Mouse (Mus musculus) gastrocnemius, postnatal 25 days (tissue): ENCODE measurements around the gene Dap. TPM values are rescaled to one million over a fixed set of nuclear protein-coding genes. Genes with fewer than 3 reads are reported as not detected.

Experiments
- DNase-seq: peaks from one replicate; pipeline ENCODE4 v3.0.0; 2022
- total RNA-seq, 2 experiments: library from RNA; stranded (reverse); gene quantifications; 1 replicate in 1 of 2; 2 replicates in 1 of 2; pipeline ENCODE4 v1.2.3; 2021

Gene Dap
- total RNA-seq, 2 experiments from 2014 or later = 11.1 to 18.9 TPM

DNA sequence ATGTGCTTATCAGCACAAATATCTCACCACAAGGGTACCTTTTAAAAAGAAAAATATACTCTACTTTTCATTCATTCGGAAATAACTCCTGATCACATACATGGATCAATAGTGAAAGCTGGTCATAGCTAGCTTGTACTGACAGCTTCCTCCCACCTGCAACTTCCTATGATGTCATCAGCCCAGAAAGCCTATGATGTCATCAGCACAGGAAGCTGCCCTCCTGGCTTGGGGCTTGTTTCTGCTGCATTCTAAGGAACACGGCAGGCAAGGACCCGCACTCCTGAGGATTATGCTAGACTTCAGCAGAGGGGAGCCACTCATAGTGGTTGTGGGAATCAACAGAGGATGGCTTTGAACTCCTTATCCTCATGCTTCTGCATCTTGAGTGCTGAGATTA lies 80.2 kb downstream of the Dap start:
- DNase-seq = no peak

DNA sequence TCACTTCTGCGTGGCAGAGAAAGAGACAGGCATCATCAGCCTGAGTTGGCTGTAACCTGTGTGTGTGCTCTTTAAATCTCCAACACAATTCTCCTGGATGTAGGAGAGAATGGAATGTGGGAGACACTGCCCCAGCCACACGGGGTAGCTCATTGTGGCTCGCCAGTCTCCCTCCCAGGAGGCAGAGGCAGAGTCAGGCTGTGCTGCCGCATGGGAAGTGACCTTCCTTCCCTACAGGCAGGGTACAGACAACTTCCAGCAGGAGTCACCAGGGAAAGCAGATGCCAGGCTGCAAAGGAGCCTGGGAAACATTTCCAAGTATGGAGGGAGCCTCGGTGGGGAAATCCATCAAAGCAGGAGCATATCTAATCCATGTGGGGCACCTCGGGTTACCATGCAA lies 81.1 kb downstream of the Dap start:
- DNase-seq = no peak

DNA sequence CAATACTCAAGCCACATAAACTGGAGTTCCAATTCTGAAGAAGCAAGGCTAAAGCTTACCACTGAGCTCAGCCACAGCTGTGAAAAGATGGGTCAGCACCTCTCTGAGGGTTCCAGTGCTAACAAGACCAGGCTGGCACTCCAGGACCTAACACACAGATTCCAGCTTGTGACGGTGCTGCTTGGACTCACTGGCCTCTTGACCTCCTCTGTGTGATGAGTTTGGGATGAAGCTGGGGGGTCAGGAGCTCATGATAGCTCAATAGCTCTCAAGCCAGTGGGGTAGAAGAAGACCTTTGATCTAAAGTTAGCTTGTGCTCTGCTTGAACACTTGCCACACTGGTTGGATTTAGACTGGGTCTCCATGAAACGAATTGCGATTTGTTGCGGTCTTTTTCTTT lies 82.6 kb downstream of the Dap start:
- no peak for DNase-seq

DNA sequence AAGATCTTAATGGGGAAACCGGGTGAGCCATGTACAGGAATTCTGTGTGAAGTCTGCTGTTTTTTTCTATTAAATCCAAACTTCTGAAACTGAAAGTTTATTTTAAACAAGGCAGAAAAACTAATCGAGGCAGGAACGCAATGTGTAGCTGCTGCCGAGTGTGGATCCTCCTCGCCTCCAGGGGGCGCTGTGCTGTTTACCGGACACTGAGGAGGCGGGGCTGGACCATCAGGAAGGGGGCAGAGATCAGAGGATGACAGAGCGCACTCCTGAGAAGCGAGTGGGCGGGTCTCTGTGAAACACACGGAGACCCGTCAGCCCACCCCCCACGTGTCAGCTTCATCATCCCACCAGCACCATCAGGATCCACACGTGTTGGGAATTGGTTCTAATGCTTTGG lies 85.4 kb downstream of the Dap start:
- DNase-seq = no peak

DNA sequence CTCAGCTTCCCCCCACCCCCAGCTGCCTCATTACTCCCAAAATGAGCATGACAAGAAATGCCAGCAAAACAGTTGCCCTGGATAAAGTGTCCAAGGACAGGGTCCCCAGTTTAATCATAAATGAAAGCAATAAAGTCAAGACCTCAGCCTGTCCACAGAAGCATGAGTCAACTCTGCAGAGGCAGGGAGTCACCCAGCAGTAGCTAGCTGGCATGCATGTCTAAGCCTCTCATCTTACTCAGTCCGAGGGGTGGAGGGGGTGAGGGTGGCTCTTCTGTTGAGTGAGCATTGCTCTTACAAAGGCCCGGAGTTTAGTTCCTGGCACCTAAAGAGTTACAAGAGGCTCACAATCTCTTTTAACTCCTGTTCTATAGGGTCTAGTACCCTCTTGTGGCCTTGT lies 87.9 kb downstream of the Dap start:
- no peak for DNase-seq

DNA sequence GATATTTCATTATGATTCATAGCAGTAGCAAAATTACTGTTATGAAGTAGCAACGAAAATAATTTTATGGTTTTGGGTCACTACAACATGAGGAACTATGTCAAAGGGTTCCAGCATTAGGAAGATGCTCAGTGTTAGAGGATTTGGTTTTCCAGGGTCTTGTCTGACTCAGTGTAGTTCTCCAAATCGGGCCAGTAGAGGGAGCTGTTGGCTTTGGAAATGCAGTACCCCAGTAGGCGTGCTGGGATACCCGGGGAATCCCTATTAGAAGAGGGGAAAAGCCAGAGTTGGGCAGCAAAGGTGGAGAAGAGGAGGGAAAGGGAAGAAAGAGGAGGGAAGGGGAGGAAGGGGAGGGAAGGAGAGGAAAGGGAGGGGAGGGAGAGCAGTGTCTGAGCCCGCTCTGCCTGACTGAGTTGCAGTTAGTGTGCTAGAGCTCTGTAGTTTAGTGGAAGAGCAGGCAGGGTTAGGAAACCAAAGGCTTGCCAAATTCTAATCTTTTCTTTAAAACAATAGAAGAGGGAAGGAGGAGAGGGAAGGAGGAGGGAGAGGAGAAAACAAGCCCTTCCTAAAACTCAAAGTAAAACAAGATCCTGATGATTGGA lies 91.6 kb downstream of the Dap start:
- DNase-seq = peak; percentile 40

DNA sequence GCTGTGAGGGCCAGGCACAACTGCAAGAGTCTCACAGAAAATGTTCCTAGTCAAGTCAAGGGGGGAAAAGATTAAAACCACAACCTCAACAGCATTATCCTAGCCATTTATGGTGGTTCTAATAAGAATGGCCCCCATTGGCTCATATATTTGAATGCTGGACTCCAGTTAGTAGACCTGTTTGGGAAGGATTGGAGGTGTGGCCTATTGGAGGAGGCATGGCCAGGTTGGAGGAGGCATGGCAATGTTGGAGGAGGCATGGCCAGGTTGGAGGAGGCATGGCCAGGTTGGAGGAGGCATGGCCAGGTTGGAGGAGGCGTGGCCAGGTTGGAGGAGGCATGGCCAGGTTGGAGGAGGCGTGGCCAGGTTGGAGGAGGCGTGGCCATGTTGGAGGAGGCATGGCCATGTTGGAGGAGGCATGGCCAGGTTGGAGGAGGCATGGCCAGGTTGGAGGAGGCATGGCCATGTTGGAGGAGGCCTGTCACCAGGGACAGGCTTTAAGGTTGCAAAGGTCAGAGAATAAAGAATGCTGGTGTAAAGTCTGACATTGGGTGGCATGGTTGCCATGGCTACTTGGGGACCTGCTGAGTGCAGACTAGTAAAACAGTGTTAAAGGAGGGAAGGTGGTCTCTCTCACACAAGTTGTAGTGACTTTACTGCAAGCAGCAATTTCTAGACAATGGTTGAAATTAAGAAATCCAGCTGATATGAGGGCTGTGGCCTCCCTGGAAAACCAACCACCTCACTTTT lies 93.1 kb downstream of the Dap start:
- DNase-seq = no peak

DNA sequence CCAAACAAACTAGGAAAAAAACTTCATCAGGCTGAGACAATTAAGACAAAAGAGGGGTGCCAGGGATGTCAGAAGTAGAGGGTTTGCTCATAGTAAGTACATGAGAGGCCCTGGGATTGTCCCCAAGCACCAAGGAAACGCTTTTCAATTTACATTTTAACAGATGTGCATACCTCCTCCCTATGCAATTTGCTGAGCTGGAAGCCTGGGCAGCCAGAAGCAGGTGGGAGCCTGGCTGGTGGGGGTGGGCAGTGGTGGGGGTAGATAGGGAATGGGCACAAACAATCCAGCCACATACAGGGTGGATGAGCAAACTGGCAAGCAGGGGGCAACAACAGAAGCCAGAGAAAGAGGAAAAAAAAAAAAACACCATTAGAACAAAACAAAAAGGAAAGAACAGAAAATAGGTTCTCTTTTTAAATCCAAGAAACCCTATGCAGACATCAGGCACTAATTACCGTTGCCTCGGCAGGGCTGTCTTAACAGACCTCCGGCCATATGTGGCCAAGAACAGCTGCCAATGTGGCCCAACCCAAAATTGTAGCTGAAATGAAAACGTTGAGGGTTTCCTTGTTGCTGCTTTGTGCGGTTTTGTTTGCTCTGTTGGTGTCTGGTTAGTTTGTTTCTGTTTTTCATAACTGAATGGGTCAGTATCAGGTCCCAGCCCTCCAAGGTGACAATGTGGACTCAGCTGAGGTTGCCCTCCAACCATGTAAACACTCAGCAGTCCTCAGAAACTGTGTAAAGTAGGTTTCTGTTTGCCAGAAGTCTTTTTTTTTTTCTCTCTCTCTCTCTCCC lies 94.2 kb downstream of the Dap start:
- no peak for DNase-seq

DNA sequence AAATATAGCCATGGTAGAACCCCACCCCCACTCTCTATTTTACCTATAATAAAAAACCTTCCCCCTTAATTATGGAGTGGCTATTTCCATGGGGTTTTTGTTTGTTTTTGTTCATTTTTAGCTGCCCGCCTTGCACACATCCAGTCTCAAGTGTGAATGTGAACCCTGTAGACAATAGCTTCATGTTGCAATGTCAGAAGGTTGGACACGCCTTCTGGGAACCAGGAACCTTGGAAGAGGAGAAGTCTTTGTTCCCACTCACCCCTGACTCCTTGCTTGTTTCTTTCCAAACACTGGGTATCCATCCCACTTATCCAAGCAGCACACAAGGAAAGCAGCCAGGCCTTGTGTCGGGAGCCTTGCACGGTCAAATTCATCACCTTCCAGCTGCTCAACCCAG lies 94.9 kb downstream of the Dap start:
- DNase-seq = no peak

DNA sequence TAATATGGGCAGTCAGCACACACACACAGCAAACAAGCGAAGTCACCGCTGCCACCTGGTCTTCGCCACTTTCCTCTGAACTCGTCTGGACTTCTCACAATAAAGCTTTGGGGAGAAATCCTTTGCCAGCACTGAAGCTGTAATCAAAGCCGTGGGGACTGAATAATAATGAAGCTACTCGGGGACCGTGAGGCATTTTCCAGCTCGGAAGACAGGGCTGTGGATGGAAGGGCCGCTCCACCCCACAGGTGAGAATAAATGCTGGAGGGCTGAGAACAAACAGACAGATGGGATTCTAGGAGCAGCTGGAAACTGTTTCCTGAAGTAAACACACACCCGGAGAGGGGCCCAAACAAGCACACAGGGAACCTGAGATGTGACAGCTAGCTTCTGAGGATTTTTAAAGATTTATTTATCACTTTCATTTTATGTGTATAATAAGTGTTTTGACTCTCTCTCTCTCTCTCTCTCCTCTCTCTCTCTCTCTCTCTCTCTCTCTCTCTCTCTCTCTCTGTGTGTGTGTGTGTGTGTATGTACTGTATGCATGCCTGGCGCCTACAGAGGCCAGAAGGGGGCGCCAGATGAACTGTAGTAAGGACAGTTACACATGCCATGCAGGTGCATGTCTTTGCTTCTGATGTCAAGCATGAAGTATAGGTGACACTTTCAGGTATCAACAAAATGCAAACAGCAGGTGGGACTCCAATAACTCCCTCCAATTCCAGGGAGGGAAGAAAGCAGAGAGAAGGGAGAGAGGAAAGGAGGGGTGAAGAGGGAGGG lies 96.7 kb downstream of the Dap start:
- no peak for DNase-seq

DNA sequence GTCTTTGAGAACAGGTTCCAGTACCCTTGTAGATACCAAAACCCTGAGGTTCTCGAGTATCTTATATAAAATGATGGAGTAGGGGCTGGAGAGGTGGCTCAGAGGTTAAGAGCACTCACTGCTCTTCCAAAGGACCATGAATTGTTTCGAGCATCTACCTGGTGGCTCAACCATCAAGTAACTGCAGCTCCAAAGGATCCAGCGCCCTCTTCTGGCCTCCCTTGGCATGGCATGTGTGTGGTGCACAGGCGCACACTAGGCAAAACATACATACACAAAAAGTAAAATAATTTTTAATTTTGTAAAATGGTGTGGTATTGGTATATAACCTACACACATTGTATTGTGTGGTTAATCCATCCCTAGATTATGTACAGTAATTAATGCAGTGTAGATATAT lies 99.6 kb downstream of the Dap start:
- DNase-seq = no peak

Other genes with a start within 250 kb of the Dap start
- 10 to 100 TPM; 17.0 to 25.2 TPM for gene Ankrd33b, start 143.4 kb downstream of the Dap start, total RNA-seq
- not detected for gene Ropn1l, start 229.4 kb downstream of the Dap start, total RNA-seq